Mouse (Mus musculus) bone marrow, adult 2 months (tissue): ENCODE results near the gene Exo1. TPM values are rescaled to one million over a fixed set of nuclear protein-coding genes. Genes with fewer than 3 reads are reported as not detected.

Experiments
- H3K27ac ChIP-seq: fragments of 200-500 bp; 2 replicates; pipeline ENCODE4 v1.5.1; 2012; ENCODE audit warnings: low read depth, mild to moderate bottlenecking, control low read depth, inconsistent platforms, low read length; ENCODE audit not compliant: control insufficient read depth, poor library complexity, insufficient read depth
- H3K4me1 ChIP-seq: fragments of 200-500 bp; 2 replicates; pipeline ENCODE4 v1.6.1; 2011; ENCODE audit warnings: low read length; ENCODE audit not compliant: control insufficient read depth, insufficient read depth
- H3K4me3 ChIP-seq: fragments of 200-500 bp; replicated peaks from 2 replicates; pipeline ENCODE3; 2011; ENCODE audit warnings: mild to moderate bottlenecking, low read depth, low read length, control low read depth; ENCODE audit not compliant: control insufficient read depth
- CTCF ChIP-seq: fragments of 200-500 bp; IDR thresholded peaks from 2 replicates; pipeline ENCODE4 v1.5.1; 2011; ENCODE audit warnings: low read length, control low read depth; ENCODE audit not compliant: control insufficient read depth, insufficient read depth
- POLR2A ChIP-seq: fragments of 200-500 bp; IDR thresholded peaks from 2 replicates; pipeline ENCODE4 v1.6.1; 2011; ENCODE audit warnings: low read depth, mild to moderate bottlenecking, control low read depth, low read length, borderline replicate concordance; ENCODE audit not compliant: control insufficient read depth
- WGBS: fragments of 180-500 bp; shearing (Covaris S2); methylation state at CpG from one replicate; pipeline ENCODE4 v1.1.7; 2018; 5-methylcytosine and 5-hydroxymethylcytosine counted together
- polyA plus RNA-seq: library from polyadenylated mRNA; stranded (reverse); fragments of >200 nt; gene quantifications from 2 replicates; pipeline ENCODE4 v1.2.4, GENCODE M21; 2011; ENCODE audit warnings: low replicate concordance; ENCODE audit not compliant: missing spikeins, insufficient read depth, insufficient read length

Gene Exo1
- polyA plus RNA-seq, 1 experiment, result 18.2 TPM

DNA sequence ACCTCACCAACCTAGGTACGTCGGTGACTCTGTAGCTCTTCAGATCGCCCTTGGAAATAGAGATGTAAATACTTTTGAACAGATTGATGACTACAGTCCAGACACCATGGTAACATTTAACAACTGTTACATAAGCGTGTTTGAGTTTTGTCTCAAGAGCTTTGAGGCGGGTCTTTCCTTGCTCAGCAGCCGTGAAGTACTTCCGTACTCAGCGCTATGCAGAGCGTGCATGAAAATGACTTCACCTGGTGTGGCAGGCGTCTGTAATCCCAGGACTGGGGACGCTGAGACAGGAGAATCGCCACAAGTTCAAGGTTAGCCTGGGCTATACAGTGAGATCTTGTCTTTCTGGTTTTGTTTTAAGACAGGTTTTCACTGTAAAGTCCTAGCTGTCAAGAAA lies 13.3 kb downstream of the Exo1 start:
- 92% methylated on average over 12 of the region's 12 CpGs for WGBS
- no peaks in the 10 kb centered on the region for H3K4me1 ChIP-seq
- H3K4me3 ChIP-seq, result no peak overlapping the region
- no peak overlapping the region for H3K27ac ChIP-seq
- no peak for TF ChIP-seq CTCF
- no peak for TF ChIP-seq POLR2A

DNA sequence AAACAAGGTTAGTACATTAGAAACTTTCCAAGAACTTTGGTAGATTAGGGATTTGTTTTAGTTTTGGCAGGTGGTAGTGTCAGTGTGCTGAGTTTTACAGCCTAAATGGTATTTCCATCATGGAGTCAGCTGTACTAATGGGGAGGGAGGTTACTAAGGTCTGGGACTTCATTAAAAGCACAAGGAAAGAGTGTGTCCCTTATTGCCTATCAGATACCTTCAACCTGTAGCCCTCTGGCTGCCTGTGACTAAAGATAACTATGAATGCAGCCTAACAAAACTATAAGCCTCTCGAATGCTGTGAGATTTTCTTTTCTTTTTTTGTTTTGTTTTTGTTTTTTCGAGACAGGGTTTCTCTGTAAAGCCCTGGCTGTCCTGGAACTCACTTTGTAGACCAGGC lies 30.8 kb downstream of the Exo1 start:
- Histone ChIP-seq H3K27ac (no peak overlapping the region), H3K4me1 (no peaks in the 10 kb centered on the region), H3K4me3 (no peak overlapping the region)
- TF ChIP-seq POLR2A (no peak), CTCF (no peak)
- 67% methylated on average over 2 of the region's 2 CpGs for WGBS

DNA sequence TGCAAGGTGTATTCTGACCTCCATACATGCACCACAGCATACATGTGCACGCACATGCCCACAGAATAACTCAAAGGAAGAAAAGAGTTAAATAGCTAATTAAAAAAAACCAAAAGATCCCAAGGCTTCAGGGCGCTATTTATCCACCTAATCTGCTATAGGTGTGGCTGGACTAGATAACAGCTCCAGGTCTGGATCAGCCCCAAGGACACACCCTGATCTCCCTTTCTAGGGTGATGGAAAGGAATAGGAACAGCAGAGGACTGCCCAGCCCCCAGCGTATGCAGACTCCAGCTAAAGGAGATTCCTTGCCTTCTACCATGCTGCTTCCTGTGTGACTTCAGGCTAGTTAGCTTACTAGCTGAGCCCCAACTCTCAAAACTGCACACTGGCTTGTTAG lies 31.7 kb downstream of the Exo1 start:
- Histone ChIP-seq H3K27ac (no peak overlapping the region), H3K4me1 (no peaks in the 10 kb centered on the region), H3K4me3 (no peak overlapping the region)
- TF ChIP-seq CTCF (no peak), POLR2A (no peak)
- 80% methylated on average over 3 of the region's 3 CpGs for WGBS

DNA sequence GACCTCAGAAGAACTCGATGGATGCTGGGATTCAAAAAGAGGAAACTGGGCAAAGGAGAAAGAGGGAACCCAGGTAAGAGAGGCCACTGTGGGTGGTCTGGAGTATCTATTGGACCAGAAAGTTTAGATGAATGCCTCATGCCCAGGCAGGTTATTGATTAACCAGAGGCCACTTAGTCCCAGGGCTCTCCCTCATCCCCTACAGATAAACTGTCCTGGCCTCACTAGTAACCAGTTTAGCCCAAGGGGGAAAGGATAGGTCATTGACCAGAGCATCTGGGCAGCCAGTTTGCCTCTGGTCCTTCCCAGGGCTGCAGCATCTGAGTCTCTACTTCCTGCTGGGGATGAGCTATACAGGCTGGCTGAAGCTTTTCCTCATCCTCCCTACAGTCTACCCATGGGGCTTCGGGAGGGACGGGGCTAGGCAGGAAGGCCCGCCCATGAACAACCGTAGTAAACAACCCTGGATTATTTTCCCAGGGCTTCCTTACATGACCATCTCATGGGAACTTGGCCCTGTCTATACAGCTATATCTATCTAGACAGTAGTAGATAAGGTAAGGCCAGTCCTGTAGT lies 33.4 kb downstream of the Exo1 start:
- 57% methylated on average over 5 of the region's 5 CpGs for WGBS
- TF ChIP-seq CTCF (no peak), POLR2A (no peak)
- no peaks in the 10 kb centered on the region for H3K4me1 ChIP-seq
- no peak overlapping the region for H3K4me3 ChIP-seq
- no peak overlapping the region for H3K27ac ChIP-seq

DNA sequence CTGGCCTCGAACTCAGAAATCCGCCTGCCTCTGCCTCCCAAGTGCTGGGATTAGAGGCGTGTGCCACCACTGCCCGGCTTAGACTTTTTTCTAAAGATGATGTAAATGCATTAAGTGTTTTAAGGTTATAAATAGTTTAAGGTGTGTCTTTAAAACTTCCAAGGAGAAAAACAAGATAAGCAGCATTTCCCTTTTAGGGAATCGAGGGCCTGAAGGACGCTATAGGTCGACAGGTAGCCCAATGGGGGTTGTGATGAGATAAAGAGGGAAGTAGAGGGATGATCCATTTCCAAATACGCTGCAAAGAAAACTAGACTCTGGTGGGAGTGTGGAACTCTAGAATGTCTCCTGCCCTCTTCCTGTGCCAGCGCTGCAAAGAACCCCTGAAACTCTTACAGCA lies 39.6 kb downstream of the Exo1 start, which contains the start of gene Gm38100:
Gm38100 (plus strand) TSS at position 301 of the 400 bp plus-strand sequence.
- WGBS, result 72% methylated on average over 9 of the region's 9 CpGs
- no peak within 1 kb of the TSS for H3K27ac ChIP-seq
- H3K4me1 ChIP-seq, result no peaks in the 10 kb centered on the region
- no peak within 1 kb of the TSS for H3K4me3 ChIP-seq
- TF ChIP-seq POLR2A (no peak), CTCF (no peak)

DNA sequence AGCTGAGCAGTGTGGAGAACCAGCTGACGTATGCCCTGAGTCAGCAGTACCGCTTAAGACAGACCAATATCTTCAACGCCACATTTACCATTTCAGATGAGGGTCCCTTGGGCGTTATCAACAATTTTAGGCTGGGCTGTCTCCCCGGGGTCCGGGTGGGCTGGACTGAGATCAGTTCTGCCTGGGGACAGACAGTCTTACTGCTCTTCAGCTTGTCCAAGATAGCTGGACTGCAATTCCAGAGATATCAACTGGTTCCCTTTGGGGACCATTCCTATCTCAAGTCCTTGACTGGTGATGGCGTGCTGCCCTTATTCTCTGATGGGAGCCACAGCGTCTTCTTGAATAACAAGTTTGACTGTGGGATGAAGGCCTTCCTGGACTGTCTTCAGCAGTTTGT lies 40.7 kb downstream of the Exo1 start:
- 84% methylated on average over 8 of the region's 8 CpGs for WGBS
- TF ChIP-seq CTCF, result no peak
- no peak for TF ChIP-seq POLR2A
- Histone ChIP-seq H3K27ac (no peak overlapping the region), H3K4me3 (no peak overlapping the region), H3K4me1 (no peaks in the 10 kb centered on the region)

DNA sequence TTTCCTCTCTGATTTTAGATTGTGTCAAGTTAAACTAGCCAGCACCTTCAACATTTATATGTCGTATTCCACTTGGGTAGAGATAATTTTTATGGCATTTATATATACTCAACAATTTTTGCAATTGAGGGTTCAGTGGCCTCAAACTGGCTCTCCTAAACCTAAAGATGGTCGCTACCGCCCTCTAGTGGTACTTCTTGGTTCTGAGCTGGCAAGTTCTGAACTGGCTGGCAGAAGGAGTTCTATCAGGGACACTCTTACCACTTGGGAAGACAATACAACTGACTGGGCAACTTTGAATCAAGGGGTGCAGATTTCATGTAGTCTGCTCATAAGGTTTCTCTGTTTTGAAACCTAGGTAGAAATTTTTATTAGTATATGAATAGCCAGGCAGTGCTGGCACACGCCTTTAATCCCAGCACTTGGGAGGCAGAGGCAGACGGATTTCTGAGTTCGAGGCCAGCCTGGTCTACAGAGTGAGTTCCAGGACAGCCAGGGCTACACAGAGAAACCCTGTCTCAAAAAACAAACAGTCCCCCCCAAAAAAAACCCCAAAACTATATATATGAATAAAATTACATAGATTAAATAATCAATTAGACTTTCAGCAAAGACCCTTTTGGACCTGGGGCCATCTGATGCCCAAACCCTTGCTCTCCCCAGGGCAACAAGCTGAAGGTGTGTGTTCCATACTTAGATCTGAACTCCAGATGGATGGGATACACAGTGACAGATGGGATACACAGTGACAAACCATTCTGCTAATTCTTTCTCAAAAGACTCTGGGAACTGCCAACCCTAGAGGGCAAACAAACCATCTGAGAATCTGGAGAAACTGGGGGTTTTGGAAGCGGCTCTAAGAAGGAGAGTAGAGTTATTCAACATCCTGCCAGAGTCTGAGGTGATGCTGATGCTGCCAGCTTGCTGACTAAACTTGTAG lies 43.7 kb downstream of the Exo1 start:
- 45% methylated on average over 7 of the region's 7 CpGs for WGBS
- peak; percentile 58 for TF ChIP-seq CTCF
- no peak for TF ChIP-seq POLR2A
- no peaks in the 10 kb centered on the region for H3K4me1 ChIP-seq
- H3K27ac ChIP-seq, result no peak overlapping the region
- no peak overlapping the region for H3K4me3 ChIP-seq

DNA sequence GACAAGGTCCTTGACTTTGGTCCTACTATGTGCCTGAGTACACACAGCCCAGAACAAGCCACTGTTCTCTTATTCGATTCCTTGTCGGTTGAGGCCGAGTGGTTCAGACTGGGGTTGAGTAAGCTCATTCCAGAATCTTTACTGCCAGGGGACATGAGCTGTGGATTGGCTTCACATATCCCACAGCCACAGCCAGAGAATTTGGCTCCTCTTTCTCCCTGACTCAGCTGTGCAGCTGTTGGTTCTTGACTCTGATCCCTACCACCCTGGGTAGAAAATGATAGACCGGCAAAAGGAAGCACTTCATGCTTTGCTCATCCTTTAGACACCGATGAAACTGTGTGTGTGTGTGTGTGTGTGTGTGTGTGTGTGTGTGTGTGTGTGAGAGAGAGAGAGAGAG lies 51.0 kb downstream of the Exo1 start:
- no peak overlapping the region for H3K27ac ChIP-seq
- 88% methylated on average over 5 of the region's 5 CpGs for WGBS
- H3K4me3 ChIP-seq, result no peak overlapping the region
- no peaks in the 10 kb centered on the region for H3K4me1 ChIP-seq
- no peak for TF ChIP-seq CTCF
- no peak for TF ChIP-seq POLR2A

DNA sequence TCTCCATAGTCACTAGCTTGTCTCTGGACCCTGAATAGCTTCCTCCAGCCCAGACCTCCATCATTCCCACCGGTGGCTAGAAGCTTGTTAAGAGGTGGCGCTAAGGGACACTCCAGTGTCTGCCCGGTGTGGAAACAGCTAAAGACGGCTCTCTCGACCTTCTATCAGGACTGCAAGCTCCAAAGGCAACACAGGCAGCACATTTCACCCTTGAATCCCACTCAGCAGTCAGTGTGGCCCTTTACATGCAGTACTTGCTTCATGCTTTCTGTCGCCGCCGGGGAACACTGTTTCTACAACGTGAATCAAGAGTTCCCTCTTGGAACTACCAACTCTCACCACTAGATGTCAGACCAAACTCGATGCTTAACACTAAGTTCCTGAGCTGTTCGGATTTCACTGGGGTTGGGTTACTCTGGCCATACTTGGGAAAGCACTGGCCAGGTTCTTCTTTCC lies 55.9 kb downstream of the Exo1 start:
- no peaks in the 10 kb centered on the region for H3K4me1 ChIP-seq
- H3K4me3 ChIP-seq, result no peak overlapping the region
- TF ChIP-seq POLR2A (no peak), CTCF (no peak)
- no peak overlapping the region for H3K27ac ChIP-seq
- WGBS, result 12% methylated on average over 11 of the region's 11 CpGs
